Mouse (Mus musculus) CD4-positive, CD25-positive, alpha-beta regulatory T cell, adult 2 months (primary cell): Measurements from ENCODE around the gene Rnf19b.

Experiments
- DNase-seq: peaks from one replicate; pipeline ENCODE4 v3.0.0-alpha.2; 2012; ENCODE audit warnings: low read depth, low spot score

Rnf19b gene

GRCm38 (mm10) chr4:129034706-129035660 is 23.1 kb upstream of the Rnf19b start:
- DNase-seq, result peak; percentile 82

GRCm38 (mm10) chr4:129035851-129036445 is 22.1 kb upstream of the Rnf19b start:
- no peak for DNase-seq

- DNase-seq, result peak; percentile 56
Observed at GRCm38 (mm10) chr4:129047721-129048421, 10.2 kb upstream of the Rnf19b start.

DNA sequence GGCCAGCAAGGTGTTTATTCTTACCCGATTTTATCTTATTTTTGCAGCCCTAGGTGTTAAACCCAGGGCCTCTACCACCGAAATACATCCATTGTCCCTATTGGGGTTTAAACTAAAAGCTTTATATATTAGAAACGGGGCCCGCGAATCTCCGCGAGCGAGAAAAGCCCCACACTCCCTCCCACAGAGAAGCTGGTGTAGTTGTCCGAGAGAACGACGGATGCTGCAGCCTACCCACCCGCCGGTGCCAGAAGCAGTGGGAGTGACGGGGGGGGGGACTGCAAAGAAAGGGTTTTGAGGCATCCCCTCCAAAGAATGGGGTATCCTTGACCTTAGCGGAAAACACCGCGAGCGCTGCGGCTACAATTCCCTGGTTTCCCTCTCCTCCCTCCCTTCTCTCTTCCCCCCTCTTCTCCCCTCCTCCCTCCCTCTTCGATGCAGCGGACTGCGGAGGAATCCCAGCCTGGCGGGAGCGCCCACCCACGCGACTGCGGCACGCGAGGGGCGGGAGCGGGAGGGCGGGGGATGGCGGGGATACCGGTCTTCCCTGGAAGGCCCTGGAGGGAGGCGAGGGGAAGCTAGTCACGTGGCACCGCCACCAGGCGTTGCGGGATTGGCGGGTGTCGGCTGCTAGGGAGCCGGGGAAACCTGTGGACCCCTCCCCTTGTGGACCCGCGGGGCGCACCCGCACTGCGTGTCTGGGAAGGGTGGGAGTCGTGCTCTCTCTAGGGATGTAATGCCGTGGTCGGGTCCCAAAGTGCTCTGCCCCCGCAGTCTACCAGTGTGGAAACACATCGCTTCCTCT is 9.4 kb upstream of the Rnf19b start:
- DNase-seq, result peak; percentile 44

DNA sequence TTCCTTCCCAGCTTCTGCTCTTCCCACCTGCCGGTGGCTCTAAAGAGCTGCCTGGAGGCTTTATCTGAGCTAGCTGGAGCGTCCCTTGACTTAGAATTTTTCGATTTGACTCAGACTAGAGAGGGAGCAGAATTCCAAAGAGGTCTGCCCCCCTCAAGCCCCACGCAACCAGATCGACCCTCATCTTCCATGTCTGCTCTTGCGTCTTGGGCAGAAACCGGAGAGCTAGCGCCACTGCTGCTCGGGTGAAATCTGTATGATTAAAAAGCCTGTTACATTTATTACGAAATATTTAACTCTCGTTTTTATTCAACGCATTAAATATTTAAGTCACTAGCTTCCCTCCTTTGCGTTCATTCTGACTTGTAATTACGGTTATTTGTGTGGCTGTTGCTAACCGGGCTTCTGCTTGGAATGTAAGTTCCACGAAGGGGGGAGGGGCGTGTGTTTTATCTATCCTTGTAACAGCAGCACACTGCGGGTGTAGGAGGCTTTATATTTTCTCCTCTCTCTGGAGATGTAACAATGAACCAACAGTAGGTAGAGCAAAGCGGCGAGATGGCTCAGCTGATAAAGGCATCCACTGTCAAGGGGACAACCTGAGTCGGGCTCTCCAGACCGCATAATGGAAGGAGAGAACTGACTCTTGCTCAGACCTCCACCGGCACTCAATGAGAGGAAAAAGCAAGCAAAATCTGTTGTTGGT is 8.6 kb upstream of the Rnf19b start:
- DNase-seq, result peak; percentile 60

DNA sequence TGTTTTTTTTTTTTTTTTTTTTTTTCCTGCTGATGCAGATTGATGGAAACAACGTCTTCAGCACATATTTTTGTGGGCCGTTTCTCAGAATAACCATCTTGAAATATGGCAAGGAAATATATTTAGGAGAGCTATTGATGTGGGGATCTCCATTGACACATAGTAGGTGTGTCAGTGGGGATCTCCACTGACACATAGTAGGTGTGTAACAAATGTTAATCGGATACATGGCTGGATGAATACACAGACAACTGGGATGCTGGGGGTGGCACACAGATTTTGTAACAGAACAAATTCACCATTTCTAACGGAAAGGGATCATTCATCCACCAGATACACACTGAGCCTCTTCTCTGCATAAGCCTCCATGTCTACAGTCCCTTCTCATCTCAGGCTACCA is 7.7 kb upstream of the Rnf19b start:
- DNase-seq, result no peak

GRCm38 (mm10) chr4:129050901-129051417 is 7.1 kb upstream of the Rnf19b start:
- no peak for DNase-seq

DNA sequence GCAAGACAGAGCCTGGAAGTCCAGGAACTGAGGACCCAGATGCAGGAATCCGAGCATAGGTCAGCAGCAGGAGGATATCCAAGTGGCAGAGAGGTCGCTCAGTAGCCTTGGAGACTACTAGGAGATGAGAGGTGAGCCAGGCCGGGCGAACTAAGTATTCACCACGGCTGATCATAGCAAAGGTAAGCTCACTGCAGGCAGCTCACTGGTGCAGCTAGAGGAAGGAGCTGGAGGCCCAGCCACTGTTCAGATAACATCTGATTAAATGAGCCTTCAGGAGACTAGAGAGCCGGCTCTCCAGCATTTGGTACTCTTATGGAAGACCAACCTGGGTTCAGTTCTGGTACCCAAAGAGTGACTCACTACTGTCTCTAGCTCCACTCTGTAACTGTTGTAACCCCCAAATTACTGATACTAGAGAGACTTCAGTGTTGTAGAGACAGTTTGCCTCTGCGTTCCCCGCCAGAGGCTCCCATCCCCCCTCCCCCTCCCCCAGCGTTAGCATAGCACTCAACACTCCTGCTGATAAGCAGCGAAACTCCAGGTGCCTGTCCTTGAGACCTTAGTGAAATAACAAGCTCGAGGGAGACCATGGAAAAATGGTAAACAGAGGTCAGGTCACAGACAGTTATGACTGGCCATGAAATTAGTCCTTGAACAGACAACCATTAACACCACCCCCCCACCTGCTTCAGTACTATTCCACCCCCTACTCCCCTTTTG is 6.4 kb upstream of the Rnf19b start:
- DNase-seq, result no peak

GRCm38 (mm10) chr4:129054757-129055156 is 3.3 kb upstream of the Rnf19b start:
- DNase-seq, result no peak

DNA sequence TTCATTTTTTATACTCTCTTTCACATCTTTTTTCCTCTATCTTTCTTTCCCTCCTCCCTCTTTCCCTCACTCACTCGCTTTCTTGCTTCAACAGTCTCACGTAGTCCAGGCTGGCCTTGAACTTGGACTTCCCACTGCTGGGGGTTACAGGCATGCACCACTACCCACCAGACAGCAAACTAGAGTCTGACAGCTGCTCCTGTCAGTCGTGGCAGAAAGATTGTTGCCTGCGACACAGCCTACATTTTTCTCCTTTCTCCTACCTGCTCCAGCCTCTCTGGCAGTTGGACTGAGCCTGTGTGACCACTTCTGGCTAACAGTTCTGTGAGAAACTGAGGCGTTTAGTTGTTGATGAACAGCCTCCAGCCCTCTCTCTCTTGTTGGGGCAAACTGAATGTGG is 2.5 kb upstream of the Rnf19b start:
- no peak for DNase-seq

DNA sequence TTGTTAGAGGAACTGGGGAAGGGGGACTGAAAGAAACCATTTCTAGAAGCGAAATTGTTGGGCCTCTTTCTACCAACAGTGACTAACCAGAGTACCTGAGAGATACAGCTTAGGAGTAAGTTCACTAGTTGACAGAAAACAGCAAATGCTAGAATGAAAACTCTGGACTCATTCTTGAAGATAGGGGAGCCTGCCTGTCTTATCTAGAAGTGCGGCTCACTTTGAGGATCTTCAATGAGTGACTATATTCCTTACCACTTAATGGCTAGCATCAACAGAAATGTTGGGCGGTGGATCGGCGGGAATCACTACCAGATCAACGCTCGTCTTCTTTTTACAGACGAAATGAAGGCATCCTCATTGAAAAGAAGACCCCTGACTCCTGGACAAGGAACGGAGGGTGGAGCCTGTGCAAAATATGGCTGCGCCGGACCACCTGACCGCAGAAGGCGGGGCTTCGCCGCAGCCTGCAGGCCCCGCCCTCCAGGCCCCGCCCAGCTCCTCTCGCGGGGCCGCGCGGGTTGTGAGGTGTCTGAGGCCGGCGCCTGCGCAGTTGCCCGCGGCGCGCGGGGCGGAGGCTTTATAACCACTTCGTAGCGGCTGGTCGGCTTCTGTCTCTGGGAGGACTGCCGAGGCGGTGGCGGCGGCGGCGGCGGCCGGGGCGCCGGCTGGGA is 401 bp upstream of the Rnf19b start:
- DNase-seq, result peak; percentile 98

GRCm38 (mm10) chr4:129059125-129059551 is 1.1 kb downstream of the Rnf19b start:
- peak; percentile 69 for DNase-seq

- peak; percentile 60 for DNase-seq
Observed at GRCm38 (mm10) chr4:129059922-129060321, 1.9 kb downstream of the Rnf19b start.

DNA sequence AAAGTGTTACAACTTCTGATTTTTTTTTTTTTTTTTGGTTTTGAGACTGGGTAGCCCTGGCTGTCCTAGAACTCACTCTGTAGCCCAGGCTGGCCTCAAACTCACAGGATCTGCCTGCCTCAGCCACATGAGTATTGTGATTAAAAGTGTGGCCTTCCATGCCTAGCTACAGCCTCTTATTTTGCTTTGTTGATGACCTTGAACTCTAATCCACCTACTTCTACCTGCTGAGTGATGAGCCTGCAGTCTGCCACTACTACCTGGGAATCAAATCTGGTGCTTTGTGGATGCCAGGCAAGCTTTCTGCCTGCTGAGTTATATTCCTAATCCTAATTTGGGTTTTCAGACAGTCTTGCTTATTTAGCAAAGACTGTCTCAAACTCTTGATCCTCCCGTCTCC is 3.4 kb downstream of the Rnf19b start:
- no peak for DNase-seq

DNA sequence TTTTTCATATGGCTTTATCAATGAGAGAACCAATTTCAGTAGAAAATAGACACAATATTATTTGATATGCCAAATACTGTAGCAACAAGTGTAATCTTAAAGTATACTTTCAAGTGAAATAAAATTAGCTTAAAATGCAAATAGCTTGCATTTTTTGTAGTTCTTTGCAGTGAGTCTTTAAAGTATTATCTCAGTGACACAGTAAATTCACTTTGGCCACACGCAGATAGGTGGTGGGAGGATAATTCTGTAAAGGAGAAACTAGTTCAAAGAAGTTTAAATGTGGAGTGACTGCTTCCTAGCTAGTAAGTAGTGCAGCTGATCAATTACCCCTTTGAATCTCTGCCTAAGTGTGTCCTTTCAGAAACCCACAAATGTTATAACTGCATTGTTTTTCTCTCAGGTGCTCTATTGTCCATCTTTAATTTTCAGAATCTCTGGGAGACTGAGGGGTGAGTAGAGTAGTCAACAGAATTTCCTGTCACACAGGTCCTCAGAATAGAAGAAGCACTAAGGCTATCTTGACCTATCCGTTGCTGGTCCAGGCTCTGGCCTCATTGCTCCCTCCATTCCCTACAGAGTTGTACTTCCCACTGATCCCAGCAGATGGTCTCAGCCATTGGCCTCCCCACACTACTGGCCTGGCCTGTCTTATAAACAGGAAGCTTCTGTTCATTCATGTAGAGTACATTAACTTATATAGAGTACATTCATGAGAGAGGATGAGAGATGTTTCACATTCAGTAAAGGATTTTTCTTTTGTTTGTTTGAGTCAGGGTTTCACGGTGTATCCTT is 4.4 kb downstream of the Rnf19b start:
- DNase-seq, result no peak

DNA sequence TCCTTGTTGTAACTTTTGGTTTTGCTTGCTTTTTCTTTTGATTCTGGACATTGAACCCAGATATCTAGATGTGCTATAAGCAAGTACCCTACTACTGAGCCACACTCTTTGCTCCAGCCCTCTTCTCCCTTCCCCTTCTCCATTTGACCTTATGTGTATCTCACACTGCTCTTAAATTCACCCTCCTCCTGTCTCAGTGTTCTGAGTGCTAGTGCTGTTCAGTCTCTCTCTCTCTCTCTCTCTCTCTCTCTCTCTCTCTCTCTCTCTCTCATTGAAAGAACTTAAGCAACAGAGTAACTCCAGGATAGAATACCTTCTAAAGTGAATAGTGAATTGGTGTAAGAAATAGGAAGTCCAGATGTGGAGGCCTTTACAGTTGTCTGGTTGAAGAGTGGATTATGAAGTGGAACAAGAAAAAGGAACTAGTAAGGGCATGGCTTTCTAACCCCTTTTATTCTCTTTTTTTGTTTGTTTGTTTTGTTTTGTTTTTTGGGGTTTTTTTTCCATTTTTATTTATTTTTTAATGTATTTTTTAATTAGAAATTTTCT is 7.7 kb downstream of the Rnf19b start:
- DNase-seq, result no peak

DNA sequence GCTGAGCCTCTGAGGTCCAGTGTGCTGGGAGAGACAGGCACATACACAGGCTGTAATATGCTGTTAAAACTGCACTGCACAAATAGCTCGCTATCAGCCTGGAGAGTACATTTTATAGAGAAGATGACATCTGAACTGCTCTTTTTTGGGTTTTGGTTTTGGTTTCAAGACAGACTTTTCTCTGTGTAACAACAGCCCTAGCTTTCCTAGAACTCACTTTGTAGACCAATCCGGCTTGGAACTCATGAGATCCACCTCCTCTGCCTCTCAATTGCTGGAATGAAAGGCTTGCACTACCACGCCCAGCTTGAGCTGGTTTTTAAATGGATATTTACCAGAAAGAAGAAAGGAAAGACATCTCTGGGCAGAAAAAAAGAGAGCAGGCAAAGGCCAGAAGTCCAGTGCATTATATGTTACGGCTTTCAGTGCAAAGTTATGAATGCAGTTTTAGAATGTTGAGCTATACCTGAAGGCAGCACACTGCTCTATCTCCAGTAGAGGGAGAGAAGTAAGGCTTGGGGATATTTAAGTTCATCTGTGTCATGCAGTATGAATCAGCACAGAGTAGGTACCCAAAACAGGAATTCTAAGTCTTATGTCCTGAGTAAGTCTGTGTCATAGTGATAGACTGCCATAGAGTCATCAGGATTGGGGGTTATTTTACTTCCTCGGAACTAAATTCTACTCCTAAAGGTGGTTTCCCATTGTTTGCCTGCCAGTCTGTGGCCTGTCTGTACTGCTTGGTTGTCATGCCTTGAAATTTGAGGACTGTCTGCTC is 9.8 kb downstream of the Rnf19b start:
- DNase-seq, result peak; percentile 34
